Mouse (Mus musculus) neural tube, embryonic 13.5 days (tissue): ENCODE data around the gene Ppp1r14a. TPM values are rescaled to one million over a fixed set of nuclear protein-coding genes. Genes with fewer than 3 reads are reported as not detected.

Experiments
- ATAC-seq: fragments of 200-750 bp; cut with Nextera tagmentation; 2 replicates; pipeline ENCODE4 v1.8.0; 2017; ENCODE audit warnings: low read depth, mild to moderate bottlenecking, moderate TSS enrichment, moderate library complexity
- H3K27ac ChIP-seq: fragments of 300-500 bp; sonication (generic); replicated peaks from 2 replicates; pipeline ENCODE4 v1.5.1; 2015; ENCODE audit warnings: moderate library complexity, mild to moderate bottlenecking, inconsistent platforms
- H3K27me3 ChIP-seq: fragments of 300-500 bp; sonication (generic); 2 replicates; pipeline ENCODE4 v1.6.1; 2015; ENCODE audit warnings: mild to moderate bottlenecking, inconsistent platforms
- H3K36me3 ChIP-seq: fragments of 300-500 bp; sonication (generic); 2 replicates; pipeline ENCODE4 v1.6.1; 2015; ENCODE audit warnings: mild to moderate bottlenecking, inconsistent platforms
- H3K4me1 ChIP-seq: fragments of 300-500 bp; sonication (generic); replicated peaks from 2 replicates; pipeline ENCODE4 v1.6.1; 2015; ENCODE audit warnings: inconsistent platforms
- H3K4me2 ChIP-seq: fragments of 300-500 bp; sonication (generic); 2 replicates; pipeline ENCODE4 v1.6.1; 2015; ENCODE audit warnings: inconsistent platforms, mild to moderate bottlenecking, moderate library complexity
- H3K4me3 ChIP-seq: fragments of 300-500 bp; sonication (generic); 2 replicates; pipeline ENCODE4 v1.5.1; 2015; ENCODE audit warnings: mild to moderate bottlenecking, inconsistent platforms
- H3K9ac ChIP-seq: fragments of 300-500 bp; sonication (generic); 2 replicates; pipeline ENCODE4 v1.6.1; 2015; ENCODE audit warnings: moderate library complexity, mild to moderate bottlenecking, inconsistent platforms
- H3K9me3 ChIP-seq: fragments of 300-500 bp; sonication (generic); 2 replicates; pipeline ENCODE4 v1.6.1; 2016; ENCODE audit warnings: inconsistent platforms
- WGBS: fragments of 180-500 bp; shearing (Covaris S2); methylation state at CpG from one replicate; pipeline ENCODE4 v1.1.7; 2015; 5-methylcytosine and 5-hydroxymethylcytosine counted together
- polyA plus RNA-seq: library from polyadenylated mRNA; unstranded; fragments of >200 nt; fragmentation: Nextera tagmentation; extraction: Ambion mirVana; gene quantifications from 2 replicates; pipeline ENCODE4 v1.2.1, GENCODE M21; 2015

Gene Ppp1r14a
- polyA plus RNA-seq, 1 experiment from 2014 or later, result 24.8 TPM

GRCm38 (mm10) chr7:29340247-29340646 is 51.1 kb downstream of the Ppp1r14a start:
- no peak for ATAC-seq
- Histone ChIP-seq H3K9ac (no peak overlapping the region), H3K9me3 (no peaks in the 10 kb centered on the region), H3K4me2 (no peak overlapping the region), H3K4me3 (no peak overlapping the region), H3K4me1 (peaks cover 18% of the 10 kb centered on the region), H3K27me3 (no peaks in the 10 kb centered on the region), H3K27ac (no peak overlapping the region), H3K36me3 (peaks cover 32% of the 10 kb centered on the region)
- 91% methylated on average over 9 of the region's 9 CpGs for WGBS

- Histone ChIP-seq H3K9me3 (no peaks in the 10 kb centered on the region), H3K4me2 (no peak overlapping the region), H3K27me3 (no peaks in the 10 kb centered on the region), H3K36me3 (peaks cover 32% of the 10 kb centered on the region), H3K4me3 (no peak overlapping the region), H3K9ac (no peak overlapping the region), H3K27ac (no peak overlapping the region), H3K4me1 (peaks cover 24% of the 10 kb centered on the region)
- no peak for ATAC-seq
- 95% methylated on average over 8 of the region's 8 CpGs for WGBS
Measured at GRCm38 (mm10) chr7:29340838-29341237, 51.7 kb downstream of the Ppp1r14a start.

GRCm38 (mm10) chr7:29341722-29342121 is 52.6 kb downstream of the Ppp1r14a start:
- Histone ChIP-seq H3K4me2 (no peak overlapping the region), H3K27me3 (no peaks in the 10 kb centered on the region), H3K4me3 (no peak overlapping the region), H3K27ac (peak overlapping the region; percentile 71), H3K9me3 (no peaks in the 10 kb centered on the region), H3K36me3 (peaks cover 32% of the 10 kb centered on the region), H3K4me1 (peaks cover 32% of the 10 kb centered on the region), H3K9ac (peak overlapping the region; percentile 34; the same call in 1 of the 2 replicates)
- ATAC-seq, result no peak
- 48% methylated on average over 12 of the region's 12 CpGs for WGBS

- H3K27ac ChIP-seq, result peak overlapping the region; percentile 71
- peak overlapping the region; percentile 31; the same call in 1 of the 2 replicates for H3K9ac ChIP-seq
- peaks cover 32% of the 10 kb centered on the region for H3K4me1 ChIP-seq
- H3K9me3 ChIP-seq, result no peaks in the 10 kb centered on the region
- no peaks in the 10 kb centered on the region for H3K27me3 ChIP-seq
- no peak for ATAC-seq
- 44% methylated on average over 8 of the region's 8 CpGs for WGBS
- no peak overlapping the region for H3K4me3 ChIP-seq
- H3K36me3 ChIP-seq, result peaks cover 31% of the 10 kb centered on the region
- no peak overlapping the region for H3K4me2 ChIP-seq
Measured at GRCm38 (mm10) chr7:29342489-29343092, 53.5 kb downstream of the Ppp1r14a start.

Other genes with a start within 250 kb of the Ppp1r14a start
- gene Ryr1, start 164.1 kb upstream of the Ppp1r14a start, polyA plus RNA-seq, result 5.4 and 6.3 TPM in 2 replicates
- gene Rasgrp4, start 154.5 kb upstream of the Ppp1r14a start, polyA plus RNA-seq, result 0.52 and 0.68 TPM in 2 replicates
- gene Fam98c, start 133.1 kb upstream of the Ppp1r14a start, polyA plus RNA-seq, result 29.4 and 39.3 TPM in 2 replicates
- gene Ggn, start 119.1 kb upstream of the Ppp1r14a start, polyA plus RNA-seq, result 0.67 and 0.73 TPM in 2 replicates
- gene Spred3, start 118.9 kb upstream of the Ppp1r14a start, polyA plus RNA-seq, result 9.4 and 9.7 TPM in 2 replicates
- 310 and 326 TPM in 2 replicates for gene Psmd8, start 108.6 kb upstream of the Ppp1r14a start, polyA plus RNA-seq
- gene Catsperg1, start 75.3 kb upstream of the Ppp1r14a start, polyA plus RNA-seq, result 1.4 and 1.9 TPM in 2 replicates
- gene Kcnk6, start 56.8 kb upstream of the Ppp1r14a start, polyA plus RNA-seq, result 0.43 and 0.68 TPM in 2 replicates
- gene Yif1b, start 51.0 kb upstream of the Ppp1r14a start, polyA plus RNA-seq, result 75.6 and 90.6 TPM in 2 replicates
- 1.3 and 1.7 TPM in 2 replicates for gene 2200002D01Rik, start 40.8 kb upstream of the Ppp1r14a start, polyA plus RNA-seq
- 28.8 and 31.3 TPM in 2 replicates for gene Spint2, start 7.4 kb upstream of the Ppp1r14a start, polyA plus RNA-seq
- 175 and 176 TPM in 2 replicates for gene Dpf1, start 14.6 kb downstream of the Ppp1r14a start, polyA plus RNA-seq
- 16.7 and 16.8 TPM in 2 replicates for gene Sipa1l3, start 229.3 kb downstream of the Ppp1r14a start, polyA plus RNA-seq